Mouse (Mus musculus): Measurements from ENCODE around the gene Slc11a1.

GRCm38 (mm10) chr1:74334607-74335006, 40.4 kb upstream of the Slc11a1 start:
- TF ChIP-seq CTCF (IDR thresholded peaks at IDR 0.05; ENCODE audit: borderline replicate concordance, control insufficient read depth, extremely low read depth, insufficient read depth, low read length, poor library complexity) (no peak), POLR2A (IDR thresholded peaks at IDR 0.05; ENCODE audit: control insufficient read depth, extremely low read depth, insufficient read depth, low read length, poor library complexity) (no peak)
